Mouse (Mus musculus) limb, embryonic 11.5 days (tissue): Measurements from ENCODE around the gene Wdr27. TPM values are rescaled to one million over a fixed set of nuclear protein-coding genes. Genes with fewer than 3 reads are reported as not detected.
"Not testable (repeated sequence)": the region's sequence is repeated elsewhere in the genome, so short reads cannot be mapped to it uniquely, and the experiment has no call there.

Source experiments
- ATAC-seq: fragments of 200-750 bp; cut with Nextera tagmentation; 2 replicates; pipeline ENCODE4 v1.8.0; 2017; ENCODE audit warnings: low read depth; ENCODE audit not compliant: insufficient number of reproducible peaks, low FRiP score, low TSS enrichment
- DNase-seq: peaks from one replicate; pipeline ENCODE4 v3.0.0-alpha.2; 2015; ENCODE audit warnings: low spot score
- H3K27ac ChIP-seq: fragments of 300-500 bp; sonication (generic); replicated peaks from 2 replicates; pipeline ENCODE4 v1.5.1; 2014; ENCODE audit warnings: low read depth, mild to moderate bottlenecking, low read length
- H3K27me3 ChIP-seq: fragments of 300-500 bp; sonication (generic); 2 replicates; pipeline ENCODE4 v1.6.1; 2014; ENCODE audit warnings: mild to moderate bottlenecking, low read length, mixed read lengths; ENCODE audit not compliant: control insufficient read depth, insufficient read depth
- H3K36me3 ChIP-seq: fragments of 300-500 bp; sonication (generic); 2 replicates; pipeline ENCODE4 v1.6.1; 2014; ENCODE audit warnings: mild to moderate bottlenecking, low read length, moderate library complexity, mixed read lengths; ENCODE audit not compliant: control insufficient read depth, insufficient read depth
- H3K4me1 ChIP-seq: fragments of 300-500 bp; sonication (generic); 2 replicates; pipeline ENCODE4 v1.6.1; 2014; ENCODE audit warnings: low read length, mixed read lengths; ENCODE audit not compliant: control insufficient read depth, insufficient read depth
- H3K4me2 ChIP-seq: fragments of 300-500 bp; sonication (generic); 2 replicates; pipeline ENCODE4 v1.6.1; 2014; ENCODE audit warnings: low read depth, mild to moderate bottlenecking, moderate library complexity; ENCODE audit not compliant: severe bottlenecking
- H3K4me3 ChIP-seq: fragments of 300-500 bp; sonication (generic); 2 replicates; pipeline ENCODE4 v1.5.1; 2014; ENCODE audit warnings: low read depth, low read length
- H3K9ac ChIP-seq: fragments of 300-500 bp; sonication (generic); 2 replicates; pipeline ENCODE4 v1.6.1; 2014; ENCODE audit warnings: mild to moderate bottlenecking, low read length
- H3K9me3 ChIP-seq: fragments of 300-500 bp; sonication (generic); 2 replicates; pipeline ENCODE4 v1.6.1; 2016; ENCODE audit warnings: low read length; ENCODE audit not compliant: control insufficient read depth
- WGBS: fragments of 180-500 bp; shearing (Covaris S2); extraction: QIAGEN DNeasy Blood & Tissue Kit; methylation state at CpG from one replicate; pipeline ENCODE4 v1.1.7; 2014; 5-methylcytosine and 5-hydroxymethylcytosine counted together
- polyA plus RNA-seq: library from polyadenylated mRNA; unstranded; fragments of >200 nt; fragmentation: Nextera tagmentation; extraction: Ambion mirVana; gene quantifications from 2 replicates; pipeline ENCODE4 v1.2.1, GENCODE M21; 2014

Gene Wdr27
- polyA plus RNA-seq, 1 experiment from 2014 or later = 4.4 TPM

DNA sequence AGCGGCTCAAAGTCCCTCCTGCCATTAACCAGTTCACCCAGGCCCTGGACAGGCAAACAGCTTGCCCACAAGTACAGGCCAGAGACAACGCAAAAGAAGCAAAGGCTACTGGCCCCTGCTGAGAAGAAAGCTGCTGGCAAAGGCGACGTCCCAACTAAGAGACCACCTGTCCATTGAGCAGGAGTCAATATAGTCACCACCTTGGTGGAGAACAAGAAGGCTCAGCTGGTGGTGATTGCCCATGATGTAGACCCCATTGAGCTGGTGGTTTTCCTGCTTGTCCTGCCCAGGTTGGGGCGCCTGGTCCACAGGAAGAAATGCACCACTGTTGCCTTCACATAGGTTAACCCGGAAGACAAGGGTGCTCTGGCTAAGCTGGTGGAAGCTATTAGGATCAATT is 777 bp downstream of the Wdr27 start:
- WGBS = 72% methylated on average over 6 of the region's 6 CpGs
- not testable (repeated sequence) for H3K9me3 ChIP-seq, H3K9ac ChIP-seq, ATAC-seq, H3K4me1 ChIP-seq, H3K36me3 ChIP-seq, DNase-seq, H3K27me3 ChIP-seq, H3K27ac ChIP-seq
- H3K4me2 ChIP-seq = peak overlapping the region; percentile 85
- H3K4me3 ChIP-seq = peak overlapping the region; percentile 80

DNA sequence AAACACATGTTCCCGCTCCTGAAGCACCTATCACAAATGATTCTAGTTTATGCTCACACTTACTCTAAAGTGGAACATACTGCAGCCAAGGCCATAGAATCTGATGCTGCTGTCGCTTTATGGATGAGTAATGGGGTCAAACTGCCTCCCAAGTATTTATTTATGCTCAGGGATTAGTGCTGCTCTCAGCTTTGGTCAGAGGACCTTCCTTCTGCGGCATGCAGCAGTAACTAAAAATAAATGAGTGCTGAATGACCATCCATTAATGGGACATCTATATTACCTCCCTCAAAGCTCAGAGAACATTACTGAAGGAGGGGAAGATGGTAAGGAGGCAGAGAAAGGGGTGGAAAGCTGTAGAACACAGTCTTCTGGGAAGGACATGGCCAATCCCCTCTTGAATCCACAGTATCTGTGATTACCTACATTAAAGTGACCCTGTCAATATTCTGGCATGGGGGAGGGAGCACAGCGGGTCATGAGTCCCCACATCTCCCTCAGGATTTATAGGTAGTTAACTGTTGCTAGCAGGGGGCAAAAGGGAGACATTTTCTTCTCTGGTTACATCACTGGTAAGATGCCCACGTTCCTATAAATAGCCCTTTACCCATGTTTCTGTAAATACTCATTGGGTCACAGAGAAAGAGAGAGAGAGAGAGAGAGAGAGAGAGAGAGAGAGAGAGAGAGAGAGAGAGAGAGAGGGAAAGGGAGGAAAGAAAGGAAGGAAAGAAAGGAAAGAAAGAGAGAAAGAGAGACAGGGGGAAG is 6.9 kb downstream of the Wdr27 start:
- no peaks in the 10 kb centered on the region for H3K27me3 ChIP-seq
- no peaks in the 10 kb centered on the region for H3K9me3 ChIP-seq
- no peaks in the 10 kb centered on the region for H3K36me3 ChIP-seq
- no peak overlapping the region for H3K4me3 ChIP-seq
- DNase-seq (no peak), ATAC-seq (no peak)
- H3K9ac ChIP-seq = no peak overlapping the region
- H3K4me2 ChIP-seq = no peak overlapping the region
- WGBS = 77% methylated on average over 5 of the region's 5 CpGs
- no peaks in the 10 kb centered on the region for H3K4me1 ChIP-seq
- no peak overlapping the region for H3K27ac ChIP-seq

DNA sequence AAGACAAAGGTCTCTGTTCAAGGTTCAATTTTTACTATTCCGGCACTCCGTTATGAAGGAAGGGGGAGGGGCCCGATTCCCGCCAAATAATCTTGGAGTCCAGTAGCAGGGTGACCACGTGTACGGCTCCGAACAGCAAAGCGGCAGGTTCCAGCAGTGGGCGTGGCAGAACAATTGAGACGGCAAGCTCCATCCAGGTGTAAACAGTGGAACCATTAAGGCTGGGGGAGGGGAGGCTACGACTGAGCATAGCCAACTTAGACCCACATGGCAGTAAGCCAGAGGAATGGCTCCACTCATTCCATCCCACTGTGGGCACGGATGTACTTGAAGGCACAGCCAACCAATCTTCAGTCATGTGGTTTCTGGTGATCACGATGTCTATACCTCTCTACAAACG is 7.7 kb downstream of the Wdr27 start:
- not testable (repeated sequence) for H3K4me1 ChIP-seq, H3K36me3 ChIP-seq, DNase-seq, H3K27me3 ChIP-seq, H3K9ac ChIP-seq, H3K27ac ChIP-seq, H3K4me3 ChIP-seq, ATAC-seq, H3K9me3 ChIP-seq, H3K4me2 ChIP-seq
- 86% methylated on average over 14 of the region's 14 CpGs for WGBS

DNA sequence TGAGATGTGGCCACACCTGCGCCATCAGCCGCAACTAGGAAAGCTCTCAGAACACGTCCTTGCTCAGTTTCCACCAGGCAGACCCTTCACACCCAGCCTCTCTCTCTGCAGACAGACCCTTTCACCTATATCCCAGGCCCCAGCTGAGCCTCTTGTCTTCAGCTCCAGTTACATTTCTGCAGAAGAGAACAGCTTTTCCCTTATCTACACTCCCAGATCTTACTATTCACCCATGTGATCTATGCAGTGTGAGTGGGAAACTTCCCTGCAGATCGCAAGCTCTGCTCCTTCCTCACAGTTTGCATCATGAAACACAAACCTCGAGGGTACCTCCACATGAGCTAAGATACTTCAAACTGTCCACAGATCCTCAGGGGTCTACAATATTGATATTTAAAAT is 11.5 kb downstream of the Wdr27 start:
- ATAC-seq = no peak
- no peak overlapping the region for H3K27ac ChIP-seq
- H3K4me3 ChIP-seq = no peak overlapping the region
- no peaks in the 10 kb centered on the region for H3K27me3 ChIP-seq
- H3K9ac ChIP-seq = no peak overlapping the region
- no peaks in the 10 kb centered on the region for H3K4me1 ChIP-seq
- H3K4me2 ChIP-seq = no peak overlapping the region
- no peaks in the 10 kb centered on the region for H3K36me3 ChIP-seq
- WGBS = 88% methylated on average over 5 of the region's 5 CpGs
- no peaks in the 10 kb centered on the region for H3K9me3 ChIP-seq
- no peak for DNase-seq

DNA sequence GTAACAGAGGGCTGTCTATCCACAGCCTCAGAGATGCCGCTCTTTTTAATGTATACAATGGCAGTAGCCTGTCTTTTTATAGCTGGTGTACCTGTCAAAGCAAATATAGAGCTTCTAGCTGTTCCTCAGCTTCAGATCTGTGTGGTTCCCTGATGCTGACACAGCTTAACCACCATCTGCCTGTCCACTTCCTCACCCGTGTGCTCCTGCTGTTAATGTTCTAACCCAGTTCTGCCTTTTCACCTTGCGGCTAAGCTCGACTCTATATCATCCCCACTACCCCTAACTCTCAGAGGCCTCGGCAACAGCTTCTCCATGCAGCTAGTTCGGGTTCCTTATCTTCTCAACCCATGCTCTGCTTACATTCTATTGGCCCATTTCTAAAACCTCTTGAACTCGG is 12.3 kb downstream of the Wdr27 start:
- no peaks in the 10 kb centered on the region for H3K36me3 ChIP-seq
- no peaks in the 10 kb centered on the region for H3K4me1 ChIP-seq
- no peak for DNase-seq
- H3K4me2 ChIP-seq = no peak overlapping the region
- ATAC-seq = no peak
- no peak overlapping the region for H3K9ac ChIP-seq
- no peaks in the 10 kb centered on the region for H3K27me3 ChIP-seq
- 88% methylated on average over 7 of the region's 7 CpGs for WGBS
- H3K4me3 ChIP-seq = no peak overlapping the region
- H3K27ac ChIP-seq = no peak overlapping the region
- H3K9me3 ChIP-seq = no peaks in the 10 kb centered on the region

DNA sequence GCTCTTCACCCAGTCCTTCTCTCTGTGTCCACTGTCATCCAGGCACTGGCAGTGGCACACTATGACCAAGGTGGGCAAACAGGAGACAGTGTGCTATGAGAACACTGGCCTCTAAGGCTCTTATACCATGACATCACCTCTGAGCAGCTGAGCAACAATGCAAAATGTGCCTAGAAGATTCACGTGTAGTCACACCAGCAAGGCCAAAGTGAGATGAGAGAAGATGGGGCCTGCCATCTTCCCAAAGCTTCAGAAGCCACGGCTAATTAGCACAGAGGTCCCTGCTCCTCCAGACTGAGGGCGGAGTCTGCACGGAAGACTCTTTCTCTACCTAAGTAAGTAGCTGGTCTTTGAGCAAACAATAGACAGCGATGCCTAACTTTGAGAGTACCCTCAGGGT is 14.3 kb downstream of the Wdr27 start:
- no peak for ATAC-seq
- H3K9ac ChIP-seq = no peak overlapping the region
- H3K4me3 ChIP-seq = no peak overlapping the region
- no peaks in the 10 kb centered on the region for H3K27me3 ChIP-seq
- no peak overlapping the region for H3K4me2 ChIP-seq
- no peak for DNase-seq
- no peaks in the 10 kb centered on the region for H3K36me3 ChIP-seq
- no peak overlapping the region for H3K27ac ChIP-seq
- no peaks in the 10 kb centered on the region for H3K9me3 ChIP-seq
- H3K4me1 ChIP-seq = no peaks in the 10 kb centered on the region
- 71% methylated on average over 5 of the region's 5 CpGs for WGBS

DNA sequence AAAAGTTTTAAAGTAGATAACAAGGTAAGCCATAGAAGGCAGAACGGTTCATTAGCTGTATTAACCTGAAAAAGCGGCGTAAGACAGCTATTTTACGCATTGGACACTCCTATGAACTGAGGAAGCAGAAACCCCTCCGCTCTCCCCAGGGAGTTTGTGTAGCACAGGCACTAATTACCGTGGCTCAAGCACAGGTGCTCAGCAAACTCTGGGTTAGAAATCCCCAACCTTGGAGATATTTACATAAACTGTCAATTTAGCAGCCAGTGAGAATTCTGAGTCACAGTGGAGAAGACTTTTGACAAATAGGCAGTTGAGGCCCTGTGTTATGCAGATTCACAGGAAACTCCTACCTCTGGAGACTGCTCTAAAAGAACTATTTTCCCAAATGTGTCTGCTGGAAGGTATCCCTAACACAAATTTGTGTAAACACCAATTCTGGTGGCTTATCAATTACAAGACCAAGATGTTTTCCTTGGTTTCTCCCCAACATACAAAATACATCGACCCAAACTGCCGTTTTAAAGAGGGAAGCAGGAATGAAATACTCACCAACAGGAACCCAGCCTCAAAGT is 15.2 kb downstream of the Wdr27 start:
- no peak overlapping the region for H3K4me3 ChIP-seq
- H3K9ac ChIP-seq = no peak overlapping the region
- no peaks in the 10 kb centered on the region for H3K27me3 ChIP-seq
- DNase-seq = no peak
- no peaks in the 10 kb centered on the region for H3K9me3 ChIP-seq
- ATAC-seq = no peak
- no peaks in the 10 kb centered on the region for H3K4me1 ChIP-seq
- WGBS = 80% methylated on average over 8 of the region's 8 CpGs
- no peak overlapping the region for H3K27ac ChIP-seq
- no peaks in the 10 kb centered on the region for H3K36me3 ChIP-seq
- no peak overlapping the region for H3K4me2 ChIP-seq

DNA sequence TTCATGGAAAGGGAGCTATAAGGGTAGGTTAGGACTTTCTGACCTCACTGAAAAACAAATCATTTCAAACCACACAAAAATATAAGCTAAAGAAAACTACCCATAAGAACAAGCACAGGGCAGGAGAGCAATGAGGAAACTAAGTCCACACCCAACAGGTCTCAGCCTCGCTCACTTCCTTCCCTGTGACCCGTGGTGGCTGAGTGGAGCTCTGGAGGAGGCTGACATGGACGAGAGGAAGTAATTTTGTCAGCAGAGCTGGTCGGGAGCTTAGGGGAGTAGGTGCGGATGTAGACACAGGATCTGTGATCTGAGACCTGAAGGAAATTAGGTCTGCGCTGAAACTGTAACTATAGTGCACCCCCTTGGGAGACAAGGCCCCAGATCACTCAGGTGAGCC is 21.4 kb downstream of the Wdr27 start:
- no peak overlapping the region for H3K9ac ChIP-seq
- H3K4me3 ChIP-seq = no peak overlapping the region
- WGBS = 65% methylated on average over 6 of the region's 6 CpGs
- DNase-seq (no peak), ATAC-seq (no peak)
- no peaks in the 10 kb centered on the region for H3K36me3 ChIP-seq
- no peaks in the 10 kb centered on the region for H3K27me3 ChIP-seq
- H3K27ac ChIP-seq = no peak overlapping the region
- H3K4me1 ChIP-seq = no peaks in the 10 kb centered on the region
- no peak overlapping the region for H3K4me2 ChIP-seq
- no peaks in the 10 kb centered on the region for H3K9me3 ChIP-seq

DNA sequence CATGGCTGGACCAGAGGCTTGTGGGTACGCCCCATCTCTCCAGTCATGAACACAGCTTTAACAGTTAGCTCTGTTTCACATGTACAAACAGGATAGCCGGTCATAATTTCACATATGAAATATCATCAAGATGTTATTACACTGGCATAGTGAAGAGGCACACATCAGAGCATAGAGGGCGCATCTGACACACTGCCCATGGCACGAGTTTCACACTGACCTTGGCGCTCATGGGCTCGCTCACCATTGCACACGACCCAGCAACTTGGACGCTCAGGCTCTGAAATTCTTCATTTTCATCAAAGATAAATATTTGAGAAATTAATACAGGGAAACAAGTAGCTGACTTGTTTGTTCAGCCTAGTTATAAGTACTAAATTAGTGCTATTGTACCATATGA is 25.1 kb downstream of the Wdr27 start:
- Histone ChIP-seq H3K36me3 (no peaks in the 10 kb centered on the region), H3K4me1 (no peaks in the 10 kb centered on the region), H3K4me3 (no peak overlapping the region), H3K9me3 (no peaks in the 10 kb centered on the region), H3K27ac (no peak overlapping the region), H3K9ac (no peak overlapping the region), H3K4me2 (no peak overlapping the region), H3K27me3 (no peaks in the 10 kb centered on the region)
- WGBS = 89% methylated on average over 8 of the region's 8 CpGs
- DNase-seq (no peak), ATAC-seq (no peak)
